Mouse (Mus musculus): ENCODE data around the gene Ppp1r27.

Ppp1r27 gene

DNA sequence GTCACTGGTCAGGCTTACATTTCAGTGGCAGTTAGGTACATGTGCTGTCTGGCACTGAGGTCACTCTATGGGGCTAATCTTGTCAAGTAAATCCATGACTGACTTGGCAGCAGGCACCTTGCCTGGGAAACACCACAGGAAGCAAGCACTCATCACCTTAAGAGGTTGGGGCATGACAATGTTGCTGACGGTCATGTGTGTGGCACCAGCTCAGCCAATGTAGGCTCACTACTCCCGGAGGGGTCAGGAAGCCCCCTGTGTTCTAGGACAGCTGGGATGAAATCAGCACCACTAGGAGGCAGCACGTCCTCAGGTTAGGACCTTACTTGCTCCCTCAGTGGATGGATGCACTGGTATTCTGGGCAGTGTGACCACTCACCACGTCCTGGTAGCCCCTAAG lies 9.0 kb downstream of the Ppp1r27 start:
- ChIA-PET CTCF (interaction anchor here (0.5 to 2.4 kb wide), 21 partner anchors 9 to 511 kb away, joined by 3 to 9 read pairs (median 4); partner anchors contain the start of genes Gcgr (in 2 of the 4), Ppp1r27 (in 2 of the 4), P4hb (in 1 of the 4) and Slc25a10 (in 1 of the 4)), POLR2A (interaction anchor here in 3 of 4 experiments (0.7 to 3.9 kb wide), 22 partner anchors 9 to 102 kb away, joined by 3 to 16 read pairs (median 4); partner anchors contain the start of genes P4hb (in 3 of the 3), Gcgr (in 2 of the 3), Ppp1r27 (in 2 of the 3) and Arhgdia (in 1 of the 3))

DNA sequence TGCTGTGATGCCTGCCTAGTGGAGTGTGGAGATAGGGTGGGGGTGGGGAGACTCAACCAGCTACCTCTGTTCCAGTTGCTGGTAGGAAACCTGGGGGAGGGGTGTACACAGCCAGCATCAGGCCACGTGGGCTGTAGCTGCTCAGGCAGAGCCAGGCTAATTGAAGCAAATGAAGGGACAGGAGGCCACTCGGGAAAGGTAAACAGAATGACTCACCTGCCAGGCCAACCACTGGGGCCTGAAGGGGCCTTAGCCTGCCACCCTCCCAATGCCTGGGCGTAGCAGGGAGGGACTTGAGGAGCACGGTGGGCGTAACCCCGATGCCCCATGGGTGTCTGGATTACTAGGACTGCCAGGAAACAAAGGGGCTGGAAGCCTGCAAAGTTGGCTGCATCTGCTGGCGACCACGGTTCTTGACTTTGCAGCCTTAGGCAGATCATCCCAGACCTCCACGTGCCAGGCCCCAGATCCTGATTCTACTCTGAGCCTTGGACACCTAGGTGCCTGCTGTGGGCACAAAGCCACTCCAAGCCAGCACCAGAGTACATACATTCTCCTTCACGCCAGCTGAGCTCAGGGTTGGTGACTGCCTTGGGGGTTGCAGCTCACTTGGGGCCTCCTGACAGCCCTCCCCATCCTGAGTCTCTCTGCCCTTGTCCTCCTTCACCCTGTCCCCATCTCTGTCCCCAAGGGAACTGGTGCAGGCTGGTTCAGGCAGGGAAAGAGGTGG lies 11.5 kb downstream of the Ppp1r27 start:
- ChIA-PET CTCF (interaction anchor here in 1 of 4 experiments (0.6 to 2.4 kb wide), 3 partner anchors 38 to 52 kb away, joined by 3 to 7 read pairs (median 3); no protein-coding TSS in a partner anchor), POLR2A (interaction anchor here in 3 of 4 experiments (0.7 to 2.8 kb wide), 23 partner anchors 8 to 237 kb away, joined by 3 to 13 read pairs (median 3); partner anchors contain the start of genes Gcgr (in 2 of the 3), P4hb (in 2 of the 3), Cenpx (in 1 of the 3) and Dcxr (in 1 of the 3))

DNA sequence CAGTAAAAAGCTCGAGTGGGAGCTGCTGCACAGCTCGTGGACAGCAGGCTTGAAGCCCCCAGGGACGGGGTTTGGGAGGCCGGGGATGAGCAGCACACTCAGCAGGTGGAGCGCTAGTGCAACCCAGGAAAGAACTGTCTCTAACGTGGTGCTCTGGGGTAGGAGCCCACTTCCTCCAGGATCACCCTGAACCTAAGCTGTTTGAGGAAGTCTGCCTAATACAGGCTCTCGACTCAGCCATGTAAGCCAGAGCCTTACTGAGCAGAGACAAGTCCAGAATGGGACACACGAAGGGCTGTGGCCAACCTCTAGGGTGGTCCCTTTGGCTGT lies 12.0 kb downstream of the Ppp1r27 start:
- POLR2A ChIA-PET = interaction anchor here in 3 of 4 experiments (0.7 to 1.9 kb wide), 19 partner anchors 8 to 237 kb away, joined by 3 to 11 read pairs (median 3); partner anchors contain the start of genes Gcgr (in 2 of the 3), P4hb (in 2 of the 3), Dcxr (in 1 of the 3) and Mrpl12 (in 1 of the 3)
- CTCF ChIA-PET = interaction anchor here in 1 of 4 experiments (1.2 to 2.4 kb wide), 3 partner anchors 39 to 237 kb away, joined by 3 to 7 read pairs (median 3); no protein-coding TSS in a partner anchor

DNA sequence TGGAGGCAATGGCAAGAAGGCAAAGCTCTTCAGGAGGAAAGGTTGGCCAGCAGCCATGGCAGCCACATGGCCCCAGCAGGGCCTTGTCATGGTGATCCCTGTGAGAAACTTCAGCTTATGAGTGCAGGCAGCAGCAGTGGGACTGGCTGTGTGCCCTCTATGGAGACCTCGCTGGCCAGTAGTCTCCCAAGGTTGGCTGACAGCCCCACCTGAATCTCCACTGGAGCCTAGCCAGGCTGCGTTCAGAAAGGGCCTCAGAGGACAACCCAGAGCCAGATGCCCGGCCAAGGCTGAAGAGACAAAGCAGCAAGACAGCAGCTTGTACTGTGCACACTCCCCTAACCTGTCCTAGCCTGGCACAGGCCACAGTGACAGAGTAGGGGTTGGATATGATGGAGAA lies 12.4 kb downstream of the Ppp1r27 start:
- CTCF ChIA-PET = interaction anchor here in 1 of 4 experiments (1.2 to 1.3 kb wide), 2 partner anchors 41 to 238 kb away, joined by 3 read pairs; no protein-coding TSS in a partner anchor
- POLR2A ChIA-PET = interaction anchor here in 3 of 4 experiments (0.7 to 1.9 kb wide), 17 partner anchors 8 to 238 kb away, joined by 3 to 11 read pairs (median 4); partner anchors contain the start of genes P4hb (in 2 of the 3), Dcxr (in 1 of the 3), Gcgr (in 1 of the 3) and Mrpl12 (in 1 of the 3)

- POLR2A ChIA-PET = interaction anchor here in 1 of 4 experiments (1.1 to 1.4 kb wide), 3 partner anchors 15 to 68 kb away, joined by 3 to 4 read pairs (median 4); partner anchors contain the start of genes Arl16 and Ppp1r27
Measured at GRCm38 (mm10) chr11:120535804-120536203, 15.1 kb downstream of the Ppp1r27 start.

DNA sequence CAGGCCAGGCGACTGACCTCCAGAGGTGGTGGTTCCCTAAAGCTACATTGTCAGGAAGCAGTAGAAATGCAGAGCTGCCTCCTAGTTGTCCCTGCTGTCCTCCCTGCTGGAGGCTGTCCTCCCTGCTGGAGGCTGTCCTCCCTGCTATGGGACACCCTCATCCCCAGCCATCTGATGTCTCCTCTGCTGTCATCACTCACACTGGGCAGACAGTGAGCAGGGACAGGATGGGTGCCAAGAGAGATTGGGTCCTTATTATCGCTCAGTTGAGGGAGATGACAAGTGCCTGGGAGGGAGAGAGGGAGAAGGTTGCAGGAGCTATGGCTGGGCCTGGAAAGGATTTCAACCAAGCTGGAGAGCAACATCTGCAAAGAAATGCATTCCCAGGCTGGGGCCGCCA lies 15.8 kb downstream of the Ppp1r27 start:
- POLR2A ChIA-PET = interaction anchor here in 2 of 4 experiments (0.8 to 1.8 kb wide), 5 partner anchors 8 to 207 kb away, joined by 3 to 5 read pairs (median 4); partner anchors contain the start of gene Arl16 (in 2 of the 2)

More at GRCm38 (mm10) chr11:120535804-120536203, 15.1 kb downstream of the Ppp1r27 start:
- CTCF ChIA-PET = interaction anchor here in 1 of 4 experiments (0.9 to 1.0 kb wide), 2 partner anchors 44 to 46 kb away, joined by 3 read pairs; no protein-coding TSS in a partner anchor

GRCm38 (mm10) chr11:120534093-120534492 lies 16.8 kb downstream of the Ppp1r27 start:
- CTCF ChIA-PET = no interaction called here
- POLR2A ChIA-PET = interaction anchor here in 2 of 4 experiments (0.8 to 1.8 kb wide), 8 partner anchors 9 to 209 kb away, joined by 3 to 5 read pairs (median 3); partner anchors contain the start of genes Arl16 (in 1 of the 2), P4hb (in 1 of the 2) and Ppp1r27 (in 1 of the 2)

More for the DNA sequence above, 15.8 kb downstream of the Ppp1r27 start:
- CTCF ChIA-PET = no interaction called here

DNA sequence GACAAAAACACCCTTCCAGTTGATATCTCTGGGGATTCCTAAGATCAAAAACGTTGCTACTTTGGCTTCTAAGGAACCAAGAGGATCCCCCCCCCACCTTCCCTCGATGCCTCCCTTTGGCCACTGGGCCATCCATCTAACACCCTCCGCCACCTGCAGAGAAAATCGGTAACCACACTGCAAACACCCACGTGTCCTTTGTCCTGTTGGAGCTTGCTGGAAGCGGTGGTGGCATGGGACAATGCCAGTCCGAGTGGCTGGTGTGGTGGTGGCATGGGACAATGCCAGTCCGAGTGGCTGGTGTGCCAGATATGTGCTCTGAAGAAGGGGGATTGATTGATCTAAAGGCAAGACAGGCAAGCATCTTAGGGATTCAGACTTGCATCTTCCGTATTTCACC lies 19.3 kb downstream of the Ppp1r27 start:
- CTCF ChIA-PET = interaction anchor here in 3 of 4 experiments (0.6 to 2.6 kb wide), 8 partner anchors 10 to 608 kb away, joined by 3 to 9 read pairs (median 3); no protein-coding TSS in a partner anchor
- POLR2A ChIA-PET = interaction anchor here in 3 of 4 experiments (0.6 to 3.6 kb wide), 17 partner anchors 9 to 112 kb away, joined by 3 to 18 read pairs (median 5); partner anchors contain the start of genes P4hb (in 3 of the 3), Pycr1 (in 1 of the 3) and Slc25a10 (in 1 of the 3)

DNA sequence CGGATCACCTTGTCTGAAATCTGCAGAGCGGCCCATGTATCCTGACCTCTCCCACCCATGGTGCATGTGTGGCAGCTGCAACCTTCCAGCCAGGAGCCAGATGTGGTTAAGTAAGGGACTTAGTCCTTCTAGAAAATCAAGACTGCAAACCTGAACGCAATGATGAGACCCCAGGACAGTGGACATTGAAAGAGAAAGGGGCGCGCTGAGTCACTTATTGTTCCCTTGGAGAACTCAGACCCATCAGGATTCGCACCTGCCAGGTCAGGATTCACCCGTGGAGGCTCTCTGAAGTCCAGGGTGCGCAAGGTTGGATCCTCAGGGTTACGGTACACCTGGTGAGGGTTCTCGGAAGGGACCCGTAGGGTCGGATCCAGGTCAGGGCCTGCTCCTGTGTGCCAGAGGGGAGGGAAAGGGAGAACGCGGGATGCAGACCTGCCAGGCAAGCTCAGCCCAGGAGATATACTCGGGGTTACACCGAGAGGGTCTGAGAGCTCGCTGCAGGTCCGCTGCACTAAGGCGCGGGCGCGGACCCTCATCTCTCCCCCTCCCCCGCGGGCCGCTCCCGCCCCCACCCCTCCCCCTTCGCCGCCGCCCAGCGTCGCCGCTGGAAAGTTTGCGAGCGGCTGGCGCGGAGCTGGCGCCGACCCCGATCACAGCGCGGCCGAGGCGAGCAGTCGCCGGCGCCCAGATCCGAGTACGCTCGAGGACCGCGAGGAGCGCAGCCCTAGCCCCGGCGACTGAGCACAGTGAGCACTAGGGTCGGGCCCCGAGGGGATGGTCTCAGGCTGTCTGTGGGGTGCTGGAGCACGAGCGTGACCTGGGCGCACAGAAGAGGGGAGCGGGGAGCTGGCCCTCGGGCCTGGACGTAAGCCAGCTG lies 20.6 kb downstream of the Ppp1r27 start, which contains the start of gene Gcgr:
Gcgr (plus strand) TSS at position 615 of the 880 bp plus-strand sequence.
- POLR2A ChIA-PET = interaction anchor here in 3 of 4 experiments (0.6 to 3.6 kb wide), 30 partner anchors 9 to 552 kb away, joined by 3 to 18 read pairs (median 4); partner anchors contain the start of genes P4hb (in 3 of the 3), Mrpl12 (in 2 of the 3), Aspscr1 (in 1 of the 3) and Fasn (in 1 of the 3)

DNA sequence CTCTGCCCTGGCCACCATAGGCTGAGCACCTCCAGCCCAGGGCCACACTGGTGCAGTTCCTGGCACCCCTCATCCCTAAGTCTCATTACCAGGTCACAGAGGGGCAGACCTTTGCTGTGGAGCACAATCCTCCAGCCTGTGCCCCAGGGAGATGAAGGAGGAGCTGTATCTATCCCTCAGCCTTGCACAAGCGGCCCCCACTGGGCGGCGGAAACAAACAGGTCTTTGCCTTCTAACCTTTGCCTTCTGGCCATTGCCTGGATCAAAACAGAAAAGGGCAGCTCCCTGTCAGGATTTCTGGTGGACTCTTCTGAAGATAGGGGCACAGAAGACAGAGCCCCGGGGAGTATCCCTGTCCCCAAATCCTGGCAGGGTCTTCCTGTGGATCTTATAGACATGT lies 22.0 kb downstream of the Ppp1r27 start:
- ChIA-PET POLR2A (interaction anchor here in 1 of 4 experiments (0.7 to 1.7 kb wide), 6 partner anchors 11 to 46 kb away, joined by 3 to 6 read pairs (median 3); no protein-coding TSS in a partner anchor), CTCF (interaction anchor here in 2 of 4 experiments (0.9 to 1.2 kb wide), 2 partner anchors 14 to 198 kb away, joined by 3 to 8 read pairs; partner anchors contain the start of gene Dcxr (in 1 of the 2))

More for the DNA sequence above, 20.6 kb downstream of the Ppp1r27 start, which contains the start of gene Gcgr:
- CTCF ChIA-PET = interaction anchor here (0.5 to 2.6 kb wide), 16 partner anchors 12 to 911 kb away, joined by 3 to 9 read pairs (median 4); partner anchors contain the start of gene Slc25a10 (in 1 of the 4)

- POLR2A ChIA-PET = interaction anchor here in 2 of 4 experiments (0.6 to 1.7 kb wide), 11 partner anchors 10 to 173 kb away, joined by 3 to 6 read pairs (median 3); partner anchors contain the start of gene Nploc4 (in 1 of the 2)
- CTCF ChIA-PET = interaction anchor here in 1 of 4 experiments (0.9 kb wide), 1 partner anchor 38 kb away, joined by 5 read pairs; no protein-coding TSS in a partner anchor
Measured at GRCm38 (mm10) chr11:120527690-120528354, 23.1 kb downstream of the Ppp1r27 start.

DNA sequence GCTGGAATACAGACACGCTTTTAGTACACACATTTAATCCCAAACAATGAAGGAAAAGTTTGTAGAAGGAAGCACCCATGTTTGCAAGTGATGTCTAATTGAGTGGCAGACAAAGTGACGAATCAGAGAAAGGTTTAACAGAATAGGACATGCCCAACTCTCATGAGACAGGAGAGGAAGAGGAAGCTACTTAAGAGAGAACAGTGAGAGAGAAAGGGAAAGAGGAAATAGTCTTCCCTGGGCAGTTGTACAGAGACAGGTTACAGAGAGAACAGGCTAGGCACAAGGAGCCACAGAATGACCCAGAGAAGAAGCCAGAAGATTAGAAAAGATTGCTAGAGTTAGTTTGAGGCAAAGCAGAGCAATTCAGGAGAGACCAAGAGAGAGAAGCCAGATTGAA lies 25.0 kb downstream of the Ppp1r27 start:
- CTCF ChIA-PET = interaction anchor here in 2 of 4 experiments (0.7 to 1.5 kb wide), 2 partner anchors 15 to 33 kb away, joined by 3 to 5 read pairs; no protein-coding TSS in a partner anchor
- POLR2A ChIA-PET = interaction anchor here in 1 of 4 experiments (0.7 kb wide), 1 partner anchor 326 kb away, joined by 3 read pairs; no protein-coding TSS in a partner anchor

DNA sequence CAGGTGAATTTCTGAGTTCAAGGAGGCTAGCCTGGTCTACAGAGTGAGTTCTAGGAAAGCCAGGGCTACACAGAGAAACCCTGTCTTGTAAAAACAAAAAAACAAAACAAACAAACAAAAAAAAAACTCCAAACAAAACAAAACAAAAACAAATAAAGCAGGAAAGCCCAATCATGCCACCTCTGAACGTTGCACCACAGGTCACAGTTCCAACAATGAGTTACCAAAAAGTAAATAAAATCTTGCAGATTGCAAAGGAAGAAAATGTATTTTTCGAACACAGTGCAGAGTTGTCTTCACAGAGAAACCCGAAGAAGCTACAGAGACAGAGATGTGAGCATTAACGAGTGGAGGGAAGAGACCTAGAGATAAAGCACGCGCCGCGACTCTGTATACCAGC lies 28.4 kb downstream of the Ppp1r27 start:
- POLR2A ChIA-PET = interaction anchor here in 1 of 4 experiments (0.9 kb wide), 1 partner anchor 41 kb away, joined by 3 read pairs; no protein-coding TSS in a partner anchor
- CTCF ChIA-PET = interaction anchor here in 2 of 4 experiments (0.9 to 1.6 kb wide), 2 partner anchors 33 to 277 kb away, joined by 3 read pairs; no protein-coding TSS in a partner anchor

GRCm38 (mm10) chr11:120520967-120521540 lies 29.9 kb downstream of the Ppp1r27 start:
- POLR2A ChIA-PET = interaction anchor here in 3 of 4 experiments (0.6 to 1.7 kb wide), 10 partner anchors 9 to 61 kb away, joined by 3 to 4 read pairs (median 4); partner anchors contain the start of gene Gcgr (in 1 of the 3)

GRCm38 (mm10) chr11:120520498-120520897 lies 30.4 kb downstream of the Ppp1r27 start:
- ChIA-PET CTCF (interaction anchor here in 2 of 4 experiments (0.6 to 1.0 kb wide), 4 partner anchors 10 to 256 kb away, joined by 3 to 10 read pairs (median 4); no protein-coding TSS in a partner anchor), POLR2A (interaction anchor here in 3 of 4 experiments (0.6 to 1.7 kb wide), 10 partner anchors 8 to 62 kb away, joined by 3 to 4 read pairs (median 4); partner anchors contain the start of gene Gcgr (in 1 of the 3))

More at GRCm38 (mm10) chr11:120520967-120521540, 29.9 kb downstream of the Ppp1r27 start:
- CTCF ChIA-PET = interaction anchor here in 3 of 4 experiments (0.6 to 1.0 kb wide), 5 partner anchors 11 to 256 kb away, joined by 3 to 10 read pairs (median 4); no protein-coding TSS in a partner anchor

All from embryonic stem cell, embryonic (primary cell).